Mouse (Mus musculus): ENCODE measurements around the gene Tecpr2. TPM values are rescaled to one million over a fixed set of nuclear protein-coding genes. Genes with fewer than 3 reads are reported as not detected.

Tecpr2 gene
- polyA plus RNA-seq, 1 experiment from 2014 or later: 8.3 TPM

- no peaks in the 10 kb centered on the region for H3K4me1 ChIP-seq
- H3K36me3 ChIP-seq (replicated peaks): peaks cover 50% of the 10 kb centered on the region
- no peaks in the 10 kb centered on the region for H3K9me3 ChIP-seq
- H3K27me3 ChIP-seq: no peaks in the 10 kb centered on the region
- H3K27ac ChIP-seq: no peak overlapping the region
- ATAC-seq (ENCODE audit: low FRiP score): no peak
- H3K4me3 ChIP-seq (replicated peaks): no peak overlapping the region
- no peak overlapping the region for H3K4me2 ChIP-seq
- H3K9ac ChIP-seq: no peak overlapping the region
- 88% methylated on average over 5 of the region's 5 CpGs for WGBS
Observed at GRCm38 (mm10) chr12:110932820-110933219, 43.8 kb downstream of the Tecpr2 start.

DNA sequence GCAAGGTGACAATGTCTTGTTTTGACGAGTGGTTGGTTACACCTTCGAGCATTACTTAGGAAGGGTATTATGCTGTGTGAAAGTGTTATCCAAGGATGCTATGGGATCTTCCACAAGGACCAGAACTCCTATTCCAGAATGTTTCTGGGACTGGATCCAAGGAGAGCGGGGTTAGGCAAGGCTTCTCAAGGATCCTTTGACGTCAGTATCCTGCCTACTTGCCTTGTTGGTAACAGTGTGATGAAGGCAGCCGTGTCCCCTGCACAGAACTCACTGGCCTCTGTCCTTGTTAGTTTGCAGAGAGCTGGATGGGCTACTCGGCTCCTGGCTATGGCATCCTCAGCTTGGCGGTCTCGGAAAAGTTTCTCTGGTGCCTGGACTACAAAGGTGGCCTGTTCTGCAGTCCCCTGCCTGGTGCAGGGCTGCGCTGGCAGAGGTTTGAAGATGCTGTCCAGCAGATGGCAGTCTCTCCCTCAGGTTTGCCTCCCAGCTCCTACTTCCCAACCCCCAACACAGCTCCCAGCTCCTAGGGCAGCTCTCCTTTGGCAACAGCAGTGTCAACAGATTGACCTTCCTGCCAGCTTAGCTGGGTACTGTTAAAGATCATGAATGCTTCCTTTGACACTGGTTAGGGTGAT, 47.0 kb downstream of the Tecpr2 start:
- Histone ChIP-seq H3K4me2 (no peak overlapping the region), H3K4me1 (no peaks in the 10 kb centered on the region), H3K4me3 (replicated peaks) (no peak overlapping the region), H3K9ac (no peak overlapping the region), H3K27ac (no peak overlapping the region), H3K9me3 (no peaks in the 10 kb centered on the region), H3K27me3 (no peaks in the 10 kb centered on the region), H3K36me3 (replicated peaks) (peaks cover 57% of the 10 kb centered on the region)
- 64% methylated on average over 9 of the region's 9 CpGs for WGBS
- peak; percentile 79; the same call in 1 of the 2 replicates for ATAC-seq (ENCODE audit: low FRiP score)

DNA sequence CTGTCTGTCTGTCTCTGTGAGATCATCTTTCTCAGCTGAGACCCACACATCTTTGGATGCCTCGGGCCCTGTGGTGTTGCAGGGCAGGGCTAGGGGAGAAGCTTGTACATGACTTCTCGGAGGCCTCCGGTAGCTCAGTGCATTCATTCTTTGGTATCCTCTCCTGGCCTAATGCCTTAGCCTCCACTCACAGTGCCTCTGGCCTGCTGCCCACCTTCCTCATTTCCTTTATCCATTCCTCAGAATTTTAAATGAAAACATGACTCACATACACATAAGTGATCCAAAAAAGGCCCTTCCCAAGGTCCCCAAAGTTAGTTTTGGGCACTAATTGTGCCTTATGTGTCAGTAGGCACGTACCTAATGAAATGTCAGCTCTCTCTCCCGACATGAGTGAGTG, 48.4 kb downstream of the Tecpr2 start:
- ATAC-seq (ENCODE audit: low FRiP score): no peak
- Histone ChIP-seq H3K27ac (no peak overlapping the region), H3K4me1 (no peaks in the 10 kb centered on the region), H3K4me2 (no peak overlapping the region), H3K9ac (no peak overlapping the region), H3K9me3 (no peaks in the 10 kb centered on the region), H3K27me3 (no peaks in the 10 kb centered on the region), H3K36me3 (replicated peaks) (peaks cover 52% of the 10 kb centered on the region), H3K4me3 (replicated peaks) (no peak overlapping the region)
- WGBS: 94% methylated on average over 5 of the region's 5 CpGs

DNA sequence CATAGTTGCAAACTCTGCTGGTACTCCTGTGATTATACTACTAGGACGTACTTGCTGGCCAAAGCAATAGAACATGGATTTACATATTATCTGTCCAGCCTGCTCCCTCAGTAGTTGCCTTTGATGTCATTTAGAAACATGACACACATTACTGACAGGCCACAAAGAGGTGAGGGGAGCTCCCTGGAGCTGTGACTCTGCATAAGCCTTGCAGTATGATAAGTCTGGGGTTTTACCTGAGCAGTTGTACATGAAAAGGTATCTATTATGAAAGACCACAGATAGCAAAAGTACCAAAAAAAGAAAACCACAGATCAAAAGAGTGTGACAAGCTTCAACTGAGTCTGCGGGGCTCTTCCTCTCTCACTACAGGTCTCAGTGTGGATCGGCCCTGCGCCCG, 50.3 kb downstream of the Tecpr2 start:
- no peak overlapping the region for H3K9ac ChIP-seq
- no peaks in the 10 kb centered on the region for H3K4me1 ChIP-seq
- peaks cover 43% of the 10 kb centered on the region for H3K36me3 ChIP-seq (replicated peaks)
- no peak overlapping the region for H3K27ac ChIP-seq
- H3K4me3 ChIP-seq (replicated peaks): no peak overlapping the region
- H3K4me2 ChIP-seq: no peak overlapping the region
- no peaks in the 10 kb centered on the region for H3K27me3 ChIP-seq
- 95% methylated on average over 5 of the region's 5 CpGs for WGBS
- no peaks in the 10 kb centered on the region for H3K9me3 ChIP-seq
- ATAC-seq (ENCODE audit: low FRiP score): no peak

GRCm38 (mm10) chr12:110940869-110941268, 51.8 kb downstream of the Tecpr2 start:
- Histone ChIP-seq H3K9ac (no peak overlapping the region), H3K4me1 (no peaks in the 10 kb centered on the region), H3K27ac (no peak overlapping the region), H3K27me3 (no peaks in the 10 kb centered on the region), H3K4me2 (no peak overlapping the region), H3K9me3 (no peaks in the 10 kb centered on the region), H3K4me3 (replicated peaks) (no peak overlapping the region), H3K36me3 (replicated peaks) (peaks cover 44% of the 10 kb centered on the region)
- 95% methylated on average over 3 of the region's 3 CpGs for WGBS
- no peak for ATAC-seq (ENCODE audit: low FRiP score)

GRCm38 (mm10) chr12:110946216-110946615, 57.2 kb downstream of the Tecpr2 start:
- Histone ChIP-seq H3K27ac (no peak overlapping the region), H3K4me3 (replicated peaks) (no peak overlapping the region), H3K4me2 (no peak overlapping the region), H3K4me1 (no peaks in the 10 kb centered on the region), H3K27me3 (no peaks in the 10 kb centered on the region), H3K9me3 (no peaks in the 10 kb centered on the region), H3K9ac (no peak overlapping the region), H3K36me3 (replicated peaks) (peaks cover 47% of the 10 kb centered on the region)
- ATAC-seq (ENCODE audit: low FRiP score): no peak
- WGBS: 90% methylated on average over 7 of the region's 7 CpGs

GRCm38 (mm10) chr12:110948082-110948909, 59.2 kb downstream of the Tecpr2 start:
- H3K36me3 ChIP-seq (replicated peaks): peaks cover 46% of the 10 kb centered on the region
- ATAC-seq (ENCODE audit: low FRiP score): no peak

DNA sequence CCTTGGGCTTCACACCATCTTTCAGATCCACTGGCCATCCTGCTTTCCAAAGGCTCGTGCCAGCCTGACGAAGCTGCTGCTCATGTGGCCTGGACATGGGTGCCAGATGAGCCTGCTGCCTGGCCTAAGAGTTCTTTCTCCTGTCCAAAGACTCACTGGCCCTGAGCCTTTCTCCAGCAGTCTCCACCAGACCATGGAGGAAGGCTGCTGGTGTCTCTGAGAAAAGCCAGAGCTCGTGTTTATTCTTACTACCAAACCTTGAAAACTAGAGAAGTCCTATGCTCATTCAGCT, 59.8 kb downstream of the Tecpr2 start:
- Histone ChIP-seq H3K27me3 (no peaks in the 10 kb centered on the region), H3K4me3 (replicated peaks) (no peak overlapping the region), H3K27ac (no peak overlapping the region), H3K4me1 (no peaks in the 10 kb centered on the region), H3K9me3 (no peaks in the 10 kb centered on the region), H3K36me3 (replicated peaks) (peaks cover 44% of the 10 kb centered on the region), H3K4me2 (no peak overlapping the region), H3K9ac (no peak overlapping the region)
- no peak for ATAC-seq (ENCODE audit: low FRiP score)
- 86% methylated on average over 3 of the region's 3 CpGs for WGBS

More at GRCm38 (mm10) chr12:110948082-110948909, 59.2 kb downstream of the Tecpr2 start:
- Histone ChIP-seq H3K4me2 (no peak overlapping the region), H3K4me1 (no peaks in the 10 kb centered on the region), H3K4me3 (replicated peaks) (no peak overlapping the region), H3K27me3 (no peaks in the 10 kb centered on the region), H3K9me3 (no peaks in the 10 kb centered on the region), H3K27ac (no peak overlapping the region), H3K9ac (no peak overlapping the region)
- 93% methylated on average over 6 of the region's 6 CpGs for whole genome bisulfite sequencing

DNA sequence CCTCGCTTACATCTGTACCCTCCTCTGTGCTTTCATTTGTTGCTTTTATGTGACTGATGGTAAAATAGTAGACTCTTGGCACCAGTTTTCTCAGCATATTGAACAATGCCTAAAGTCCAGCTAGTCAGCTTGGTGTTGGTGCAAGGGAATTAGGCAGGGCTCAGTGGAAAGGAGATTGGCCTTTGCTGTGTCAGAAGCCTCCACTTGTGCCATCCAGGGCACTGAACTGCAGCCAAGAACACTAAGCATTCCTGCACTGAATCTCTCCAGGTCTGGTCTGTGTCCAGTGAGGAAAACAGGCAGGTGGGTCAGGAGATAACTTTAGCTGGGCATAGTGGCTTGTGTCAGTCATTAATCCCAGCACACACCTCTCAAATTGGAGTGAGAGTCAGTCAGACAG, 60.3 kb downstream of the Tecpr2 start:
- peaks cover 44% of the 10 kb centered on the region for H3K36me3 ChIP-seq (replicated peaks)
- WGBS: 100% methylated on average over 1 of the region's 1 CpGs

GRCm38 (mm10) chr12:110950151-110950550, 61.1 kb downstream of the Tecpr2 start:
- no peak for ATAC-seq (ENCODE audit: low FRiP score)

More for the DNA sequence above, 60.3 kb downstream of the Tecpr2 start:
- H3K4me3 ChIP-seq (replicated peaks): no peak overlapping the region
- ATAC-seq (ENCODE audit: low FRiP score): no peak
- H3K27ac ChIP-seq: no peak overlapping the region
- H3K27me3 ChIP-seq: no peaks in the 10 kb centered on the region
- H3K9me3 ChIP-seq: no peaks in the 10 kb centered on the region
- H3K4me2 ChIP-seq: no peak overlapping the region
- H3K9ac ChIP-seq: no peak overlapping the region
- H3K4me1 ChIP-seq: no peaks in the 10 kb centered on the region

DNA sequence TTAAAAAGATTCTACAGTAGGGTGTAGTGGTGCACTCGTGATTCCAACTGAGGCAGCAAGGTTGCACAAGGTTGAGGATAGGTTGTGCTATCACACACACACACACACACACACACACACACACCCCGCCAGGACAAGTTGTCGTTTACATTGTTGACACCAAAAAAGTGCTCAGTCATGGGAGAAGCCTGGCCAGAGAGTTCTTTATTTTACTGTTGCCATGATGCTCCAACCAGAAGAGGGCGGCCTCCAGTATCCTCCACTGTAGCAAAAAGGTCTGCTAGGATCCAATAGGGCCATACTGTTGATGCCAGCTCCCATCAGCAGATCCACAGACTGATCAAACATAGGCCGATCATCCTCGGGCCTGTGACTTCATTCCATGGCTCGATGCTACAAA, 62.2 kb downstream of the Tecpr2 start:
- H3K36me3 ChIP-seq (replicated peaks): peaks cover 46% of the 10 kb centered on the region
- ATAC-seq (ENCODE audit: low FRiP score): no peak
- no peaks in the 10 kb centered on the region for H3K4me1 ChIP-seq
- 82% methylated on average over 7 of the region's 7 CpGs for WGBS
- no peak overlapping the region for H3K27ac ChIP-seq
- no peak overlapping the region for H3K4me3 ChIP-seq (replicated peaks)
- no peaks in the 10 kb centered on the region for H3K9me3 ChIP-seq
- no peak overlapping the region for H3K4me2 ChIP-seq
- H3K9ac ChIP-seq: no peak overlapping the region
- no peaks in the 10 kb centered on the region for H3K27me3 ChIP-seq

More at GRCm38 (mm10) chr12:110950151-110950550, 61.1 kb downstream of the Tecpr2 start:
- no peaks in the 10 kb centered on the region for H3K27me3 ChIP-seq
- no peaks in the 10 kb centered on the region for H3K9me3 ChIP-seq
- no peak overlapping the region for H3K9ac ChIP-seq
- no peak overlapping the region for H3K27ac ChIP-seq
- peaks cover 44% of the 10 kb centered on the region for H3K36me3 ChIP-seq (replicated peaks)
- no peaks in the 10 kb centered on the region for H3K4me1 ChIP-seq
- H3K4me2 ChIP-seq: no peak overlapping the region
- no peak overlapping the region for H3K4me3 ChIP-seq (replicated peaks)
- WGBS: 83% methylated on average over 4 of the region's 4 CpGs

- H3K9ac ChIP-seq: no peak overlapping the region
- no peak for ATAC-seq (ENCODE audit: low FRiP score)
- H3K4me1 ChIP-seq: no peaks in the 10 kb centered on the region
- H3K4me2 ChIP-seq: no peak overlapping the region
- peaks cover 41% of the 10 kb centered on the region for H3K36me3 ChIP-seq (replicated peaks)
- no peak overlapping the region for H3K27ac ChIP-seq
- no peaks in the 10 kb centered on the region for H3K27me3 ChIP-seq
- H3K9me3 ChIP-seq: no peaks in the 10 kb centered on the region
- 89% methylated on average over 6 of the region's 6 CpGs for WGBS
- no peak overlapping the region for H3K4me3 ChIP-seq (replicated peaks)
Observed at GRCm38 (mm10) chr12:110952628-110953385, 63.7 kb downstream of the Tecpr2 start.

All from forebrain, embryonic 12.5 days (tissue).